Mouse (Mus musculus) midbrain, embryonic 10.5 days (tissue): ENCODE data around the gene Gnai2. TPM values are rescaled to one million over a fixed set of nuclear protein-coding genes. Genes with fewer than 3 reads are reported as not detected.
A peak's percentile ranks its signal among the peaks of the same experiment; 100 is the strongest.
"Not testable (repeated sequence)": the region's sequence is repeated elsewhere in the genome, so short reads cannot be mapped to it uniquely, and the experiment has no call there.

Source experiments
- DNase-seq: peaks from one replicate; pipeline ENCODE4 v3.0.0-alpha.2; 2017; ENCODE audit warnings: low spot score
- H3K27ac ChIP-seq: fragments of 300-500 bp; sonication (generic); replicated peaks from 2 replicates; pipeline ENCODE4 v1.5.1; 2016; ENCODE audit warnings: mild to moderate bottlenecking
- H3K27me3 ChIP-seq: fragments of 300-500 bp; sonication (generic); 2 replicates; pipeline ENCODE4 v1.6.1; 2016; ENCODE audit warnings: low read depth, mild to moderate bottlenecking; ENCODE audit not compliant: poor library complexity, severe bottlenecking
- H3K36me3 ChIP-seq: fragments of 300-500 bp; sonication (generic); 2 replicates; pipeline ENCODE4 v1.6.1; 2016; ENCODE audit warnings: mild to moderate bottlenecking, moderate library complexity
- H3K4me1 ChIP-seq: fragments of 300-500 bp; sonication (generic); 2 replicates; pipeline ENCODE4 v1.6.1; 2016
- H3K4me3 ChIP-seq: fragments of 300-500 bp; sonication (generic); 2 replicates; pipeline ENCODE4 v1.5.1; 2016; ENCODE audit warnings: mild to moderate bottlenecking, moderate library complexity
- H3K9me3 ChIP-seq: fragments of 300-500 bp; sonication (generic); replicated peaks from 2 replicates; pipeline ENCODE4 v1.6.1; 2016; ENCODE audit warnings: mild to moderate bottlenecking
- WGBS: fragments of 180-500 bp; shearing (Covaris S2); methylation state at CpG from one replicate; pipeline ENCODE4 v1.1.7; 2016; 5-methylcytosine and 5-hydroxymethylcytosine counted together
- polyA plus RNA-seq: library from polyadenylated mRNA; unstranded; fragments of >200 nt; fragmentation: Nextera tagmentation; extraction: Ambion mirVana; gene quantifications from 2 replicates; pipeline ENCODE4 v1.2.1, GENCODE M21; 2016

Gnai2 gene
- polyA plus RNA-seq, 1 experiment from 2014 or later, result 629 TPM

DNA sequence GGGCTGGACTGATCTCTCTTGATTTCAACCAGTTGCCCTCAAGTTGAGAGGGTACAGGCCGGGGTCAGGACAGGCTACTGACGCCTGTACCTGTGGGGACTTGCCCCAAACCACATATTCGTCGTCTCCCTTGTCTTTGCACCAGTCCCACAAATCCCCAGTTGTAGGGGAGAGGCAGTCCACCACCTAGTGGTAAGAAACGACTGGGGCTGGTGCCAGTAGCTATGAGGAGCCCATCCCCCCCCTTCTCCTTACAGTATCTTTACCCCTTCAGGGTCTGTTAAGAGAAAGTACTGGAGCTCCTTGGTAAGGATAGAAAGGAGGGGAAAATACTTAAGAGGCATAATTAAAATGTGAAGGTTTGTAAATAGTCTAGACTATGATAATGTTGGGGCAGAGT, 69.6 kb downstream of the Gnai2 start:
- 52% methylated on average over 5 of the region's 5 CpGs for WGBS
- peaks cover 73% of the 10 kb centered on the region for H3K4me1 ChIP-seq
- H3K4me3 ChIP-seq, result peak overlapping the region; percentile 95; the same call in 1 of the 2 replicates
- H3K27me3 ChIP-seq, H3K9me3 ChIP-seq, H3K27ac ChIP-seq, DNase-seq: not testable (repeated sequence)
- peaks cover 52% of the 10 kb centered on the region for H3K36me3 ChIP-seq

Other genes starting within 250 kb of the Gnai2 start
- gene Cacna2d2, start 235.8 kb downstream of the Gnai2 start, polyA plus RNA-seq, result 1.00 and 1.7 TPM in 2 replicates
- gene Tmem115, start 101.4 kb downstream of the Gnai2 start, polyA plus RNA-seq, result 38.6 and 39.5 TPM in 2 replicates
- gene Cyb561d2, start 93.2 kb downstream of the Gnai2 start, polyA plus RNA-seq, result 20.5 and 22.6 TPM in 2 replicates
- gene Nprl2, start 93.1 kb downstream of the Gnai2 start, polyA plus RNA-seq, result 37.1 and 40.4 TPM in 2 replicates
- 0.75 and 1.1 TPM in 2 replicates for gene Zmynd10, start 88.1 kb downstream of the Gnai2 start, polyA plus RNA-seq
- gene Rassf1, start 83.8 kb downstream of the Gnai2 start, polyA plus RNA-seq, result 54.2 and 54.8 TPM in 2 replicates
- 79.2 and 84.3 TPM in 2 replicates for gene Tusc2, start 72.1 kb downstream of the Gnai2 start, polyA plus RNA-seq
- gene Hyal2, start 67.4 kb downstream of the Gnai2 start, polyA plus RNA-seq, result 143 and 150 TPM in 2 replicates
- gene Hyal1, start 58.4 kb downstream of the Gnai2 start, polyA plus RNA-seq, result 6.8 and 9.3 TPM in 2 replicates
- 17.6 and 18.2 TPM in 2 replicates for gene Naa80, start 56.5 kb downstream of the Gnai2 start, polyA plus RNA-seq
- 0.62 and 0.96 TPM in 2 replicates for gene Hyal3, start 54.5 kb downstream of the Gnai2 start, polyA plus RNA-seq
- 46.3 and 56.8 TPM in 2 replicates for gene Ifrd2, start 47.7 kb downstream of the Gnai2 start, polyA plus RNA-seq
- 1.8 and 3.2 TPM in 2 replicates for gene Sema3b, start 26.1 kb downstream of the Gnai2 start, polyA plus RNA-seq
- 9.3 and 11.6 TPM in 2 replicates for gene Slc38a3, start 34.2 kb upstream of the Gnai2 start, polyA plus RNA-seq
- 3.2 and 3.6 TPM in 2 replicates for gene Gnat1, start 44.3 kb upstream of the Gnai2 start, polyA plus RNA-seq
- gene Sema3f, start 75.1 kb upstream of the Gnai2 start, polyA plus RNA-seq, result 14.9 and 17.2 TPM in 2 replicates
- gene Rbm5, start 135.6 kb upstream of the Gnai2 start, polyA plus RNA-seq, result 200 and 220 TPM in 2 replicates
- gene Rbm6, start 237.9 kb upstream of the Gnai2 start, polyA plus RNA-seq, result 101 and 115 TPM in 2 replicates